Mouse (Mus musculus) megakaryocyte, embryonic 14.5 days (primary cell): ENCODE data around the gene Olfr1028. TPM values are rescaled to one million over a fixed set of nuclear protein-coding genes. Genes with fewer than 3 reads are reported as not detected.

Experiments used
- H3K27me3 ChIP-seq: replicated peaks from 2 replicates; pipeline ENCODE3; 2012; ENCODE audit warnings: inconsistent platforms
- H3K36me3 ChIP-seq: replicated peaks from 2 replicates; pipeline ENCODE3; 2012; ENCODE audit warnings: low read length, inconsistent platforms, mixed read lengths
- H3K4me1 ChIP-seq: 2 replicates; pipeline ENCODE4 v1.6.1; 2012; ENCODE audit warnings: inconsistent platforms
- H3K4me3 ChIP-seq: replicated peaks from 2 replicates; pipeline ENCODE3; 2012; ENCODE audit warnings: moderate library complexity, mild to moderate bottlenecking, inconsistent platforms
- H3K9me3 ChIP-seq: 2 replicates; pipeline ENCODE4 v1.6.1; 2012; ENCODE audit warnings: inconsistent platforms
- FLI1 ChIP-seq: IDR thresholded peaks from 2 replicates; pipeline ENCODE4 v1.6.1; 2012; ENCODE audit warnings: low read length, inconsistent platforms, mixed read lengths
- GATA1 ChIP-seq: IDR thresholded peaks from 3 replicates; pipeline ENCODE4 v1.6.1; 2012; ENCODE audit warnings: mixed read lengths, low read length, inconsistent platforms, borderline replicate concordance
- polyA plus RNA-seq: library from polyadenylated mRNA; stranded (reverse); fragments of >175 nt; gene quantifications from 2 replicates; pipeline ENCODE4 v1.2.3, GENCODE M21; 2012; ENCODE audit warnings: low replicate concordance; ENCODE audit not compliant: insufficient read depth

The Olfr1028 gene
- not detected in 2 replicates for polyA plus RNA-seq

DNA sequence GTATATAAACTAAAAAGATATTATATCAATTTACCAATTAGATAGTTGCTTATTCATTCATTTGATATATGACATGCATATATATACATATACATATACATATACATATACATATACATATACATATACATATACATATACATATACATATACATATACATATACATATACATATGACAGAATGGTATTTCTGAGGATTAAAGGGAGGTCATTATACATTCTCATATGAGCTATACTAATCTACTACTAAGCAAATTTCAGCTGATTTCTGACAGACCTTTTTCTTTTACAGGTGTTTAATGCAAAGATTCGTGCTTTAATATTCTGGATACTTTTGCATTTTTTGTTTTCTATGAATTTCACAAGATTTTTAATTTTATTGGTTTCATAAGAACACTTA, at the start of gene Olfr1028:
Olfr1028 (plus strand) TSS at position 301 of the 400 bp plus-strand sequence.
- H3K4me3 ChIP-seq, result no peak within 1 kb of the TSS
- no peaks in the 10 kb centered on the region for H3K36me3 ChIP-seq
- TF ChIP-seq FLI1 (no peak), GATA1 (no peak)
- H3K4me1 ChIP-seq, result no peaks in the 10 kb centered on the region
- H3K9me3 ChIP-seq, result no peaks in the 10 kb centered on the region
- no peaks in the 10 kb centered on the region for H3K27me3 ChIP-seq

DNA sequence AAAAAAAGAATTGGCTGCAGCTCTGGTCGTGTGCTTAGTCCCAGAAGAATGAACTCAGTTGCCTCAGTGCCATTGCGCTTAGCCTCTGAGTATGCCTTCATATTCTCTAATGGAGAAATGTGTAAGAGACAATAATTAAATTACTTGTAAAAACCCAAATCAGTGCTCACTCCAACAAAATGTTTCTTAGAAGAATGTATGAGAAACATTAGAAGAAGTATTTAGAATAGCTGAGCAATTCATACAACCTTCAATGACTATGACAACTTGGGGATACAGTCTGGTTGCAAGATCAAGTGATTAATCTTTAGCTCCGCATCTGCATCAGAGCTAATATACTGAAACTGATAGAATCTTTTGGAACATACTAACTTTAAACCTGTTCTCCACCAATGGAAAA, 45.3 kb upstream of the Olfr1028 start, which contains the start of gene Olfr1024:
Olfr1024 (minus strand) TSS at position 101 of the 400 bp plus-strand sequence.
- TF ChIP-seq GATA1, result no peak
- no peak for TF ChIP-seq FLI1
- Histone ChIP-seq H3K4me1 (no peaks in the 10 kb centered on the region), H3K9me3 (no peaks in the 10 kb centered on the region), H3K36me3 (no peaks in the 10 kb centered on the region), H3K4me3 (no peak within 1 kb of the TSS), H3K27me3 (no peaks in the 10 kb centered on the region)

DNA sequence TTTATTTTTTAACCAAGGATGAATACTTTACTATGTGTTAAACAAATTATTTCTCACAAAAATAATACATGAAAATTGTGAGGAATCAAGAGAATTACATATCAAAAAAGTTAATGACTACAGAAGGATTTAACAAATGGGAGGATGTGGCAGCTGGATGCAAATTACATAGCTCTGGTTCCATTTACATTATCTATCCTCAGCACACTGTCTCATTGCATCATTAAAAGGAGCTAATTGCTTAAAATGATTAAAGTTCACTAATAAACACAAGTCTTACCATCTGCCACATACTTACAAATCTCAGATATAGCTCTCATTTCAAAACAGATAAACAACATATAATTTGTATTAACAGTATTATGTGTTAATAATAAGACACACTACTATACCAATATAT, 37.0 kb upstream of the Olfr1028 start:
- H3K9me3 ChIP-seq, result no peaks in the 10 kb centered on the region
- H3K36me3 ChIP-seq, result no peaks in the 10 kb centered on the region
- H3K27me3 ChIP-seq, result no peaks in the 10 kb centered on the region
- no peak overlapping the region for H3K4me3 ChIP-seq
- no peak for TF ChIP-seq FLI1
- TF ChIP-seq GATA1, result no peak
- no peaks in the 10 kb centered on the region for H3K4me1 ChIP-seq

DNA sequence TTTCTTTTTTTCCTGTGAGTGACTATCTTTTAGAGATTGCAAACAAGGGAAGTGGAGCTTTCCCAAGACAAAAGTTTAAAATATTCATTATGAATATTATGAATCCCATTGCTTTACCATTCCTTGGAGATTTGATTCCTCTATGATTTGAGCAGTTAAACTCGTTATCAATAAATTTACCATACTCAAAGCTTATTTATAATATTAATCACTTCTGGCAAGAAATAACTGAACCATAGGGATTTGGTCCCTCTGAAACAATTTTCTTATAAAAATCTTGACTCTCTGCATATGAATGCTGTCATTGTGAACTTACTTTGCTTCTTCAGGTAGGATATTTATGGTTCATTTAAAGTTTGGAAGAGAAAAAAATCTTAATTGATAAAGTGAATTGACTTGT, 35.3 kb upstream of the Olfr1028 start, which contains the start of gene Olfr1025-ps1:
Olfr1025-ps1 (plus strand) TSS at position 301 of the 400 bp plus-strand sequence.
- no peak for TF ChIP-seq FLI1
- Histone ChIP-seq H3K36me3 (no peaks in the 10 kb centered on the region), H3K4me1 (no peaks in the 10 kb centered on the region), H3K9me3 (no peaks in the 10 kb centered on the region), H3K4me3 (no peak within 1 kb of the TSS), H3K27me3 (no peaks in the 10 kb centered on the region)

DNA sequence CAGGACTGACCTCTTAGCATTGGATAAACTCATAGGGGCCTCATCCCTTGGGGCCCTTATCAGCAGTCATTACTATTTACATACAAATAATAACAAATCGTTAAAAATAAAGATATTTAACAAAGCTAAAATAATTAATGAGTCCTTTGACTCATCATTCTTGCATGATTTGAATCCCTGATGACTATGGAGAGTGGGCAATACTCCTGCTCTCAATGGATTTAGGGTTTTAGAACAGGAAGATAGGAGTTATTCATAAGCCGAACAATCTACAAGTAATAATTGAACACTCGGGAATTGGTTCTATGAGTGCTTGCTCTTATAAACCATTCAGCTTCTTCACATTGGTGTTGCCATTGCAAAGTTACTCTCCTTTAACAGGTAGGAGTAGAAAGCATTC, 29.0 kb upstream of the Olfr1028 start, which contains the start of gene Olfr1026:
Olfr1026 (plus strand) TSS at position 301 of the 400 bp plus-strand sequence.
- H3K4me1 ChIP-seq, result no peaks in the 10 kb centered on the region
- no peaks in the 10 kb centered on the region for H3K36me3 ChIP-seq
- H3K4me3 ChIP-seq, result no peak within 1 kb of the TSS
- no peaks in the 10 kb centered on the region for H3K9me3 ChIP-seq
- H3K27me3 ChIP-seq, result no peaks in the 10 kb centered on the region
- TF ChIP-seq FLI1 (no peak), GATA1 (no peak)

DNA sequence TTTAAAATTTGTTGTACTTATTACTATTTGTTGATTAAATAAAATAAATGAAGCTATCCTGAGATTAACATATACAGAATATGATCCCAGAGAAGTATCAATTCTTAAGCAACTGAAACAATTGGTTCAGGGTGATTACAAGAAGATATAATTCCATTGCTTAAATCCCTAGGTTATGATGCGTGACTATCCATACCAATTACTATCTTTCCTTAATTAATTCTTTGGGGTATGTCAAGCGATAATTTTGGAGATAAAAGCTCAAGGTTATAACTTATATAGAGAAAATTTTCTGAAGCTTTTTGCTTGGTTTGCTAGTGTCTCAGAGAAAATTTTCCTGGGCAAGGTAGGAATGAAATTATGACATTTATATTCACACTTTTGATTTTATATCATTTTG, 23.4 kb downstream of the Olfr1028 start, which contains the start of gene Olfr1029:
Olfr1029 (plus strand) TSS at position 301 of the 400 bp plus-strand sequence.
- no peaks in the 10 kb centered on the region for H3K4me1 ChIP-seq
- TF ChIP-seq GATA1 (no peak), FLI1 (no peak)
- no peaks in the 10 kb centered on the region for H3K9me3 ChIP-seq
- no peaks in the 10 kb centered on the region for H3K27me3 ChIP-seq
- no peaks in the 10 kb centered on the region for H3K36me3 ChIP-seq
- H3K4me3 ChIP-seq, result no peak within 1 kb of the TSS

DNA sequence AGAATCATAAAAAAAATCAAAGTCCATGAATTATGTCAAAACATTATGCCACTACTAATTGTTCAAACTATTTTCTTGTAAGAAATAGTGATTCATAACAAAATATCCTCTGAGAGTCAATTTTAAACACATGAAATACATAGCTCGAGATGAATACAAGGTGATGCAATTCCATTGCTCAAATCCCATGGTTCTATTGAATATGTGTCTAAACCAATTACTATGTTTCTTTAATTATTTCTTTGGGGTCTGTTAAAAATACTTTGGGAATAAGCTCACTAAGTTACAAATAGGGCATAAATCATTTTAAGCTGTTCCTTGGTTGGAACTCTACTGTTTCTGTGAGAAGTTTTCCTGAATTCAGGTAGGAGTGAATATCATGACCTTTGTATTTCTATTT, 28.7 kb downstream of the Olfr1028 start, which contains the start of gene Olfr1030:
Olfr1030 (plus strand) TSS at position 301 of the 400 bp plus-strand sequence.
- Histone ChIP-seq H3K27me3 (no peaks in the 10 kb centered on the region), H3K9me3 (0 out of 2 replicates have a peak, but pooled peaks cover 1% of the 10 kb centered on the region), H3K4me1 (no peaks in the 10 kb centered on the region), H3K36me3 (no peaks in the 10 kb centered on the region), H3K4me3 (no peak within 1 kb of the TSS)
- TF ChIP-seq GATA1, result no peak
- TF ChIP-seq FLI1, result no peak

DNA sequence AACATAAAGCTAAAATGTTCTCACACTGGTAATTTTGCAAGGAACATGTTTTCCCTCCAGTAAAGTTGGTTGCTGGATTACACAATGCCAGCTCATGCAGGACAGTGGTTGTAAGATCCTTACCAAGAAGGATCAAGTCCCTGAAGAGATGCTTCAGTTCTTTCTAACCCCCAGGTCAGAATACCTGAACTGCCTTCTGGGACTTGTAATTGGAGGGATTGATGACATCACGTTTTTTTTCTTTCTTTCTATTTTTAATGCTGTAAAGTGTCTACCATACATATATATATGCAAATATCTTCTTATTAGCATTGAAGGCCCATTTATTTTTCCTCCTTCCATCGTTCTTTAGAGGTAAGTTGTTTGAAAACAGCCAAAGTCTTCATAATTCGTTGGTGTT, 39.8 kb downstream of the Olfr1028 start, which contains the start of gene Olfr1031:
Olfr1031 (plus strand) TSS at position 301 of the 400 bp plus-strand sequence.
- Histone ChIP-seq H3K9me3 (no peaks in the 10 kb centered on the region), H3K27me3 (no peaks in the 10 kb centered on the region), H3K36me3 (no peaks in the 10 kb centered on the region), H3K4me1 (no peaks in the 10 kb centered on the region), H3K4me3 (no peak within 1 kb of the TSS)
- TF ChIP-seq GATA1, result no peak
- TF ChIP-seq FLI1, result no peak

Other genes with a start within 250 kb of the Olfr1028 start
- gene Olfr1009, start 235.0 kb upstream of the Olfr1028 start, polyA plus RNA-seq, result not detected in 2 replicates
- not detected in 2 replicates for gene Olfr1012, start 187.7 kb upstream of the Olfr1028 start, polyA plus RNA-seq
- gene Olfr1013, start 183.3 kb upstream of the Olfr1028 start, polyA plus RNA-seq, result 0.03 TPM in 1 of 2 replicates, not detected in the other
- not detected in 2 replicates for gene Olfr1014, start 177.7 kb upstream of the Olfr1028 start, polyA plus RNA-seq
- gene Olfr1015, start 168.4 kb upstream of the Olfr1028 start, polyA plus RNA-seq, result not detected in 2 replicates
- not detected in 2 replicates for gene Olfr1016, start 147.9 kb upstream of the Olfr1028 start, polyA plus RNA-seq
- not detected in 2 replicates for gene Olfr1018, start 132.0 kb upstream of the Olfr1028 start, polyA plus RNA-seq
- not detected in 2 replicates for gene Olfr1019, start 105.0 kb upstream of the Olfr1028 start, polyA plus RNA-seq
- gene Olfr1020, start 103.4 kb upstream of the Olfr1028 start, polyA plus RNA-seq, result not detected in 2 replicates
- not detected in 2 replicates for gene Olfr1022, start 81.8 kb upstream of the Olfr1028 start, polyA plus RNA-seq
- gene Olfr1023, start 64.8 kb upstream of the Olfr1028 start, polyA plus RNA-seq, result not detected in 2 replicates
- not detected in 2 replicates for gene Olfr1024, start 45.4 kb upstream of the Olfr1028 start, polyA plus RNA-seq
- not detected in 2 replicates for gene Olfr1025-ps1, start 35.2 kb upstream of the Olfr1028 start, polyA plus RNA-seq
- not detected in 2 replicates for gene Olfr1026, start 28.9 kb upstream of the Olfr1028 start, polyA plus RNA-seq
- gene Olfr1029, start 23.5 kb downstream of the Olfr1028 start, polyA plus RNA-seq, result not detected in 2 replicates
- not detected in 2 replicates for gene Olfr1030, start 28.8 kb downstream of the Olfr1028 start, polyA plus RNA-seq
- not detected in 2 replicates for gene Olfr1031, start 39.9 kb downstream of the Olfr1028 start, polyA plus RNA-seq
- not detected in 2 replicates for gene Olfr1032, start 55.1 kb downstream of the Olfr1028 start, polyA plus RNA-seq
- gene Olfr1033, start 70.2 kb downstream of the Olfr1028 start, polyA plus RNA-seq, result not detected in 2 replicates
- gene Olfr1034, start 95.4 kb downstream of the Olfr1028 start, polyA plus RNA-seq, result not detected in 2 replicates
- gene Olfr1036, start 123.6 kb downstream of the Olfr1028 start, polyA plus RNA-seq, result not detected in 2 replicates
- gene Olfr1037, start 136.9 kb downstream of the Olfr1028 start, polyA plus RNA-seq, result not detected in 2 replicates
- gene Olfr1039, start 185.5 kb downstream of the Olfr1028 start, polyA plus RNA-seq, result not detected in 2 replicates
- not detected in 2 replicates for gene Olfr1040, start 196.3 kb downstream of the Olfr1028 start, polyA plus RNA-seq
- not detected in 2 replicates for gene Olfr1042, start 211.4 kb downstream of the Olfr1028 start, polyA plus RNA-seq
- not detected in 2 replicates for gene Olfr1043, start 217.1 kb downstream of the Olfr1028 start, polyA plus RNA-seq
- gene Olfr1044, start 227.4 kb downstream of the Olfr1028 start, polyA plus RNA-seq, result not detected in 2 replicates
- gene Olfr52, start 235.2 kb downstream of the Olfr1028 start, polyA plus RNA-seq, result not detected in 2 replicates